Mouse (Mus musculus): Measurements from ENCODE around the gene Arl6. TPM values are rescaled to one million over a fixed set of nuclear protein-coding genes. Genes with fewer than 3 reads are reported as not detected.

The Arl6 gene
- polyA plus RNA-seq, 1 experiment from 2014 or later, result 18.2 TPM

DNA sequence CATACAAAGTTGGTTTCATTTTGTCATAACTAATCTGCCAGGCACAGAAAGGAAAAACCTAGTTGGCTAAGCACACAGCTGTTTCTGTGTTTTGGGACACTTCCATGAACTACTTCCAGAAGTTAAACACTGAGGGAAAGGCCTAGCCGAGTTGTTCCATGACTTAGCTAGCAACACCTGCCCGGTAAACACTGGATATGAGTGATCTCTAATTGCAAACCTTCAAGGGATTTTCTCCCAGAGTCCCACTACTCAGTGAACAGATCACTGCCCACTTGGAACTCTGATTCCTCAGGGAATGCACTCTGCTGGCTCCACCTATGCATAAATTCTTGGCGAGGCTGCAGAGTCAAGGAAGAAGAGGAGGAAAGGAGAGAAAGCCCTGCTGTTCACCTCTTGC lies 44.5 kb downstream of the Arl6 start:
- no peak for ATAC-seq (ENCODE audit: low FRiP score, low TSS enrichment)
- no peak overlapping the region for H3K4me3 ChIP-seq (ENCODE audit: low read depth, low read length)
- TF ChIP-seq CTCF (IDR thresholded peaks at IDR 0.05; ENCODE audit: low read depth), result no peak
- no peak for TF ChIP-seq EP300 (optimal IDR thresholded peaks at IDR 0.05)
- DNase-seq (ENCODE audit: low spot score), result no peak
- H3K9ac ChIP-seq (ENCODE audit: low read length), result no peak overlapping the region
- H3K9me3 ChIP-seq (ENCODE audit: control insufficient read depth, low read length), result no peaks in the 10 kb centered on the region
- 43% methylated on average over 3 of the region's 3 CpGs for WGBS
- peak overlapping the region; percentile 49 for H3K27ac ChIP-seq (replicated peaks)
- H3K4me2 ChIP-seq (replicated peaks; ENCODE audit: low read depth), result no peak overlapping the region; the same call in 1 of the 2 replicates
- H3K27me3 ChIP-seq (ENCODE audit: control insufficient read depth, insufficient read depth, low read length), result no peaks in the 10 kb centered on the region
- no peaks in the 10 kb centered on the region for H3K36me3 ChIP-seq (ENCODE audit: control insufficient read depth, insufficient read depth, low read length)
- H3K4me1 ChIP-seq (replicated peaks; ENCODE audit: control insufficient read depth, insufficient read depth), result 0 out of 2 replicates have a peak, but pooled peaks cover 3% of the 10 kb centered on the region

DNA sequence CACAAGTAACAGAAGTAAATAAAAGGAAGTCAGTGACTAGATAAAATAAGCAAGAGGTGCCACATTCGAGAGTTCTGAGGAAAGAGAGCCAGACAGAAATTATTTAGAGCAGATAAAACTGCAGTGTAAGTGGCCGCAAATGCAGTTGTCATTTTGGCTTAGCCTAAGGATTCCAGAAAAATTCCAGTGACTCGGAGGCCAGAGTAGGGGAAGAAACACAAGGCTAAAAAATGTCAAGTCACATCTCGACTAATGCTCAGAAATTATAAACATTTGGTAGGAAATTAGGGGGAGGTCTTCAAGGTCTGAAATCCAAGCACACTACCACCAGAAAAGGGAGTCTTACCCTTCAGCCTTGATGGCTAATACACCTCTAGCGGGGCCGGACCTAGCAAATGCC lies 48.4 kb downstream of the Arl6 start:
- peaks cover 6% of the 10 kb centered on the region; the same call in 1 of the 2 replicates for H3K4me1 ChIP-seq (replicated peaks; ENCODE audit: control insufficient read depth, insufficient read depth)
- 43% methylated on average over 6 of the region's 6 CpGs for WGBS
- H3K4me3 ChIP-seq (ENCODE audit: low read depth, low read length), result no peak overlapping the region
- H3K9ac ChIP-seq (ENCODE audit: low read length), result no peak overlapping the region
- no peak for ATAC-seq (ENCODE audit: low FRiP score, low TSS enrichment)
- no peak for DNase-seq (ENCODE audit: low spot score)
- TF ChIP-seq CTCF (IDR thresholded peaks at IDR 0.05; ENCODE audit: low read depth), result no peak
- H3K36me3 ChIP-seq (ENCODE audit: control insufficient read depth, insufficient read depth, low read length), result no peaks in the 10 kb centered on the region
- H3K27ac ChIP-seq (replicated peaks), result no peak overlapping the region
- no peaks in the 10 kb centered on the region for H3K27me3 ChIP-seq (ENCODE audit: control insufficient read depth, insufficient read depth, low read length)
- no peak overlapping the region for H3K4me2 ChIP-seq (replicated peaks; ENCODE audit: low read depth)
- H3K9me3 ChIP-seq (ENCODE audit: control insufficient read depth, low read length), result no peaks in the 10 kb centered on the region

GRCm38 (mm10) chr16:59588351-59589025 lies 50.7 kb downstream of the Arl6 start:
- no peak for TF ChIP-seq EP300 (optimal IDR thresholded peaks at IDR 0.05)
- no peak for TF ChIP-seq CTCF (IDR thresholded peaks at IDR 0.05; ENCODE audit: low read depth)

DNA sequence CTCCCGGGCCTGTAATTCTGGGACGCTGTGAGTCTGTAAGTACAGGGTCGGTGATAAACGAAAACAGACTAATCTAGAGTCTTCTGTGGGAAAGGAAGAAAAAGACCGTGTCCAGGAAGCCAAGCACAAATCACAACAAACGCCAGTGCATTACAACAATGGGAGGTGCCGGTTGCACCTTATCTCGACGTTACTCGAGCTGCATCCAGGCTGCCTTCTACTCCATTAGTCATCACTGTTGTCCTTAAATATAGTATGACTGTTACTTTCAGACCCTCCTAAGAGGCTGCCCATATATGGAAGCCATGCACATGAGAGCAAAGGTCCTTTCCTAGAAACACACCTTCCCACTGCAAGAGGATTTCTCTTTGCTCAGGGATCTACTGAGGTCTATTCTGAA lies 51.4 kb downstream of the Arl6 start:
- H3K4me3 ChIP-seq (ENCODE audit: low read depth, low read length), result no peak overlapping the region
- WGBS, result 73% methylated on average over 10 of the region's 10 CpGs
- H3K36me3 ChIP-seq (ENCODE audit: control insufficient read depth, insufficient read depth, low read length), result no peaks in the 10 kb centered on the region
- H3K27ac ChIP-seq (replicated peaks), result 0 out of 2 replicates have a peak overlapping the region, but pooled peaks have one; percentile 8
- no peaks in the 10 kb centered on the region for H3K9me3 ChIP-seq (ENCODE audit: control insufficient read depth, low read length)
- DNase-seq (ENCODE audit: low spot score) (peak; percentile 22), ATAC-seq (ENCODE audit: low FRiP score, low TSS enrichment) (peak; percentile 85)
- H3K27me3 ChIP-seq (ENCODE audit: control insufficient read depth, insufficient read depth, low read length), result no peaks in the 10 kb centered on the region
- TF ChIP-seq EP300 (optimal IDR thresholded peaks at IDR 0.05) (no peak), CTCF (IDR thresholded peaks at IDR 0.05; ENCODE audit: low read depth) (no peak)
- peaks cover 6% of the 10 kb centered on the region; the same call in 1 of the 2 replicates for H3K4me1 ChIP-seq (replicated peaks; ENCODE audit: control insufficient read depth, insufficient read depth)
- H3K9ac ChIP-seq (ENCODE audit: low read length), result no peak overlapping the region
- H3K4me2 ChIP-seq (replicated peaks; ENCODE audit: low read depth), result no peak overlapping the region

More at GRCm38 (mm10) chr16:59588351-59589025, 50.7 kb downstream of the Arl6 start:
- ATAC-seq (ENCODE audit: low FRiP score, low TSS enrichment), result no peak
- no peak overlapping the region for H3K4me2 ChIP-seq (replicated peaks; ENCODE audit: low read depth)
- WGBS, result 86% methylated on average over 13 of the region's 13 CpGs
- H3K9ac ChIP-seq (ENCODE audit: low read length), result no peak overlapping the region
- H3K9me3 ChIP-seq (ENCODE audit: control insufficient read depth, low read length), result no peaks in the 10 kb centered on the region
- DNase-seq (ENCODE audit: low spot score), result no peak
- 0 out of 2 replicates have a peak overlapping the region, but pooled peaks have one; percentile 8 for H3K27ac ChIP-seq (replicated peaks)
- no peaks in the 10 kb centered on the region for H3K36me3 ChIP-seq (ENCODE audit: control insufficient read depth, insufficient read depth, low read length)
- peaks cover 6% of the 10 kb centered on the region; the same call in 1 of the 2 replicates for H3K4me1 ChIP-seq (replicated peaks; ENCODE audit: control insufficient read depth, insufficient read depth)
- no peak overlapping the region for H3K4me3 ChIP-seq (ENCODE audit: low read depth, low read length)
- H3K27me3 ChIP-seq (ENCODE audit: control insufficient read depth, insufficient read depth, low read length), result no peaks in the 10 kb centered on the region

- no peak overlapping the region for H3K4me3 ChIP-seq (ENCODE audit: low read depth, low read length)
- DNase-seq (ENCODE audit: low spot score) (no peak), ATAC-seq (ENCODE audit: low FRiP score, low TSS enrichment) (no peak)
- no peaks in the 10 kb centered on the region for H3K27me3 ChIP-seq (ENCODE audit: control insufficient read depth, insufficient read depth, low read length)
- no peak overlapping the region for H3K9ac ChIP-seq (ENCODE audit: low read length)
- peaks cover 6% of the 10 kb centered on the region; the same call in 1 of the 2 replicates for H3K4me1 ChIP-seq (replicated peaks; ENCODE audit: control insufficient read depth, insufficient read depth)
- no peak overlapping the region for H3K4me2 ChIP-seq (replicated peaks; ENCODE audit: low read depth)
- WGBS, result 94% methylated on average over 8 of the region's 8 CpGs
- no peaks in the 10 kb centered on the region for H3K36me3 ChIP-seq (ENCODE audit: control insufficient read depth, insufficient read depth, low read length)
- H3K9me3 ChIP-seq (ENCODE audit: control insufficient read depth, low read length), result no peaks in the 10 kb centered on the region
- H3K27ac ChIP-seq (replicated peaks), result no peak overlapping the region
- TF ChIP-seq EP300 (optimal IDR thresholded peaks at IDR 0.05) (no peak), CTCF (IDR thresholded peaks at IDR 0.05; ENCODE audit: low read depth) (no peak)
Observed at GRCm38 (mm10) chr16:59586911-59587310, 52.3 kb downstream of the Arl6 start.

- TF ChIP-seq EP300 (optimal IDR thresholded peaks at IDR 0.05) (no peak), CTCF (IDR thresholded peaks at IDR 0.05; ENCODE audit: low read depth) (no peak)
Observed at GRCm38 (mm10) chr16:59586276-59586675, 52.9 kb downstream of the Arl6 start.

More at GRCm38 (mm10) chr16:59586276-59586675, 52.9 kb downstream of the Arl6 start:
- Histone ChIP-seq H3K9ac (ENCODE audit: low read length) (no peak overlapping the region), H3K27ac (replicated peaks) (no peak overlapping the region), H3K4me1 (replicated peaks; ENCODE audit: control insufficient read depth, insufficient read depth) (peaks cover 6% of the 10 kb centered on the region; the same call in 1 of the 2 replicates), H3K4me2 (replicated peaks; ENCODE audit: low read depth) (no peak overlapping the region), H3K9me3 (ENCODE audit: control insufficient read depth, low read length) (no peaks in the 10 kb centered on the region), H3K27me3 (ENCODE audit: control insufficient read depth, insufficient read depth, low read length) (no peaks in the 10 kb centered on the region), H3K36me3 (ENCODE audit: control insufficient read depth, insufficient read depth, low read length) (no peaks in the 10 kb centered on the region), H3K4me3 (ENCODE audit: low read depth, low read length) (no peak overlapping the region)
- ATAC-seq (ENCODE audit: low FRiP score, low TSS enrichment) (peak; percentile 63), DNase-seq (ENCODE audit: low spot score) (peak; percentile 25)
- 31% methylated on average over 6 of the region's 6 CpGs for WGBS
